Mouse (Mus musculus) neutrophil, adult 5-6 weeks (primary cell): ENCODE data around the gene Rab3d. TPM values are rescaled to one million over a fixed set of nuclear protein-coding genes. Genes with fewer than 3 reads are reported as not detected.
A peak's percentile ranks its signal among the peaks of the same experiment; 100 is the strongest.

ENCODE experiments used
- ATAC-seq: fragments of 151-379, 151-347 bp; 2 replicates; pipeline ENCODE4 v1.8.0; 2017; ENCODE audit warnings: mild to moderate bottlenecking, moderate TSS enrichment; ENCODE audit not compliant: insufficient number of reproducible peaks, poor library complexity, low FRiP score, severe bottlenecking; ENCODE audit errors: extremely low read depth
- total RNA-seq: library from RNA; stranded (forward); fragments of 200-1000 nt; gene quantifications from 2 replicates; pipeline ENCODE4 v1.2.3, GENCODE M21; 2017

Gene Rab3d
- 17.1 and 20.0 TPM in 2 replicates for total RNA-seq

DNA sequence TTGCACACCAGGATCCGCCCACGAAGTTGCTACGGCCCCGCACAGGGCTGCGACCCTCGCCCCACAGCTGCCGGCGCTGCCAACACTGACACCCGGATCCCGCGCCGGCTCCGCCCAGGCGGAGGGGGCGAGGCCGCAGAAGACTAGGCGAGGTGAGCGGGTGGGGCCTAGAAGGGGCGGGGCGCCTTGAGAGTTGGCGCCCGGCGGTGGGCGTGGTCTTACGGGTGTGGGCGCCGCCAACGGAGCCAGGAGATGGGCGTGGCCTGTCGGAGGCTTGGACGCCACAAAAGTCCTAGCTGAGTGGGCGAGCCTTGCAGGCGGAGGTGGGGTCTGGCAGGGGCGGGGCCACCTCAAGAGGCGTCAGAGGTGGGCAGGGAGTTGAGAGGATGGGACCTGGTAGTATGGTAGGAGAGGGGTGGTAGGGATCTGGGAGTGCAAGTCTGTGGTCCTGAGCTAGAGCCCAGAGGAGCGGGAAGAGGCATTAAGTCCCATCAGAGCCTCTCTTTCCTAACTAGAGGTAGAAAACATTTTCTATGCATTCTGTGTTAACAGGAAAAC lies at the start of gene Rab3d:
Rab3d (minus strand) TSS at position 158 of the 558 bp plus-strand sequence.
- peak; percentile 86 for ATAC-seq

- no peak for ATAC-seq
Measured at GRCm38 (mm10) chr9:21963417-21963816, 45.4 kb upstream of the Rab3d start, which contains the start of gene Epor. Epor (minus strand) TSS chr9:21963506.

DNA sequence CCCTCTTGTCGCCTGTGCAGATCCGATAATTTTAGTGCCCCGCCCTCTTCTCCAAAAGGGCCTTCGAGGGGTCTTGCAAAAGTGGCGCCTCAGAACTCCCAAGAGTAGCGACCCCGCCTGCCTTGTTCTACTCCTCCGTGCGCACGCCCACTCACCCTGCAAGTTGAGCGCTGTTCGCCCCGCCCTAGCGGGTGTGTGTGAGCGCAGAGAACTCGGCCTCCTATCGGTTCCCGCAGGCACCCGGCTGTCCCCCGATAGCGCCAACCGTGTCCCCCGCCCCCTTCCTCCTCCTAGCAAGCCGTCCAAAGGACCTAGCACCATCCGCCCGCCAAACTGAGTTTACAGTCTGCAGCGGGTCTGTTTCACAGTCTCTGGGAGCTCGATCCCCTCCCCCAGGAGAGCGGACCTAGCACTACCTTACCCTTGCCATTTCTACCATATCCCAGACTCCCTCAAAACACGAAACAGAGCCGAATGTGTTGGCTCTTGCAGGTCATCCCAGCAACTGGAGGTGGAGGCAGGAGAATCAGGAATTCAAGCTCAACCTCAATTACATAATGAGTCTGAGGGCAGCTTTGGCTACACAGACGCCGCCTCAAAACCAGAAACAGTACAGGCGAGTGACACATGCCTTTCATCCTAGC lies 44.5 kb upstream of the Rab3d start:
- ATAC-seq, result no peak

GRCm38 (mm10) chr9:21962010-21962409 lies 44.0 kb upstream of the Rab3d start:
- ATAC-seq, result no peak

- no peak for ATAC-seq
Measured at GRCm38 (mm10) chr9:21961366-21961980, 43.5 kb upstream of the Rab3d start.

DNA sequence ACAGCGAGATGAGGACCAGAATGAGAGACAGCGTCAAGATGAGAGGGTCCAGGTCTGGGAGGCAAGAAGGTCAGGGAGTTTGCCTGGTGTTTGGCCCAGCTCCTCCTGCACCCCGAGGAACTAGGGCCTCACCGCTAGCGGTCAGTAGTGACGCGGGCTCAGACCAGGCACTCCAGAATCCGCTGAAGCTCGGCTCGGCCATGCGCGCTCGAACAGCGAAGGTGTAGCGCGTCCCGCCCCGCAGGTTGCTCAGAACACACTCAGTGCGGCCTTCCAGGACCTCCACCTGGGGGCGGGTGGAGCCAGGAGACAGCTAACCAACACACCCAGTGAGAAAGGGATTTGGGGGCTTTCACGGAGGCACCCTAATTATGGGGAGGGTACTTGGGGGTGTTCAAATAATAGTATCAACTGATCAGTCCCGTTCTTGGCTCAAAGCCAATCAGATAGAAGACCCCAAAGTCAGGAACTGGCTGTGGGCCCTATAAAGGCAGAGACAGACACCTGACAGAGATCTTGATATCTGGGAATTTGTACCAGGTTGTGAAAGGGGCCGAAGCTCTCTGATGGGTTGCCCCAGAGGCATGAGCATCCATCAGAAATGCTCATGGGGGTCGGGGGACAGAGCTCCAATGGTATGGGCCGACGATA lies 42.7 kb upstream of the Rab3d start:
- ATAC-seq, result no peak

DNA sequence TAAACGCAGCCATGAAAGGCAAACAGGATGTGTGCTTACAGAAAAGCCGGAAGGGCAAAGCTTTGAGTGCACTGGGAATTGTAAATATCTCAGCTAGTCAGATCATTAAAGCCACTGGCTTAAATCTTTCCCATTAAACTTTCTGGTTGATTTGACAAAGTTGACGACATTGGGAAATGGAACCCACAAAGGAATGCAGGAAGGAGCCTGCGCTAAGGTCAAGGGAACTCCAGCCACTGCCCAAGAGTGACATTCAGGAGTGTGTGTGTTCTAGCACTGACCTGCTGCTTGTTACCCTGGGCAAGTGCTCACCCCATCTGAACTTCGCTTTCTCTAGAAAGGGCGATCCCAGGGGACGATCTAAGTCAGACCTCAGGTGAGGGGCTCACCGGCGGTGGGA lies 42.1 kb upstream of the Rab3d start:
- ATAC-seq, result no peak

GRCm38 (mm10) chr9:21959244-21959643 lies 41.3 kb upstream of the Rab3d start:
- ATAC-seq, result no peak

DNA sequence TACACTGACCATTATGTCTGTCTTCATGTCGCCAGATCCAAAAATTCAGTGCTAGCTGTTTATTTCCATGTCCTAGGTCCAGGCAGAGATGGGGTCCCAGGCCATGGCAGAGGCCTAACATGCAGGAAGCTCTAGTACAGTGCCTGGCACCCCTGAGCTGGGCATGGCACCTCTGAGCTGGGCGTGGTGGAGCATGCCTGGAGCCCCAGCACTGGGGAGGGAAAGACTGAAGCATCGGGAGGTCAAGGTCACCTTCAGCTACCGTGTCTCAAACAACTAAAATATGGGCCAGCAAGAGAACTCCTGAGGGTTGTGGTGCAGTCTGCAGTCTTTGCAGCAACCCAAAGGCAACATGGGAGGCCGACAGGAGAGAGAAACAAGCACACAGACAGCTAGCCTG lies 40.4 kb upstream of the Rab3d start:
- ATAC-seq, result no peak

DNA sequence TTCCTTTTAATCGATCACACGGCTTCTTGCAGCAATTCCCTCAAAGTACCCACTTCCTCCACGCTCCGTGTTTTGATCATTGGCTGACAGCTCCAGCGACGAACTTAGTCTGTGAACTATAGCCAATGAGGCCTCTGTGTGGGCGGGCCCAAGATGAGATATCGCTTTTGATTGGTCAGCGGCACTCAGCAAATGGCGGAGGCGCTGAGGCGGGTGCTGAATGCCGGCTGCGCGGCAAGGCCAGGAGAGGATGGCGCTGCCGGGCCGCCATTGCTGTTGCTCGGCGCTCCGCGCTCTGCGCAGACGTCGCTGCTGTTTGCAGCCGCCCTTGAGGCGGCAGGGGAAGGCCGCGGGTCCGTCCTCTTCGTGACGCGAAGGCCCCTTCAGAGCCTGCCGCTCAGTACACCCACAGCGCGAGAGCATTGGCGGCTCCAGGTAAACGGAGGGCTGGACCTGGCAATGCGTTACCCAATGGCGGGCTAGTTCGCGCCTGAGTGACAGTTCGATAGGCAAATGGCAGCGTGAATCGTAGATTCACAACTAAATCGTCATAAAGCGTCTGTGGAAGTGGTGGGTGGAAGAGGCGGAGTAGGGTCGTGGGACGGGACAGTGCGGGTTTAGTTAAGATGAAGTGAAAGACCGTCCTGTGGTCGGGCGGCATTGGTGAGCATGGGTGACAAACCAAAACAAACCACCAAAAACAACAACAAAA lies 37.7 kb upstream of the Rab3d start, which contains the start of gene Swsap1:
Swsap1 (plus strand) TSS at position 186 of the 712 bp plus-strand sequence.
- ATAC-seq, result peak; percentile 86

DNA sequence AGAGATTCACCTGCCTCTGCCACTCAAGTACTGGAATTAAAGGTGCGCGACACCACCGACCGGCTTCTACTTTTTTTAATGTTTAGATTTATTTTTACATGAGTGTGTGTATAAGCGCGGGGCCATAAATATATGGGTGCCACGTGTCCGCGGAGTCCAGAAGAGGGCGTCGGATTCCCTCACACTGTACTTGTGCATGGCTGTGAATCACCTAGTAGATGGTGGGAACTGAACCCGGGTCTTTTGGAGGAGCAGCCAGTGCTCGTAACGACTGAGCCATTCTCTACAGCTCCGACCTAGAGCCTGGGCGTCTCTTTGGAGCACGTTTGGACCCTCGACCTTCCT lies 37.2 kb upstream of the Rab3d start:
- 0 out of 2 replicates have a peak, but pooled peaks have one; percentile 13 for ATAC-seq

DNA sequence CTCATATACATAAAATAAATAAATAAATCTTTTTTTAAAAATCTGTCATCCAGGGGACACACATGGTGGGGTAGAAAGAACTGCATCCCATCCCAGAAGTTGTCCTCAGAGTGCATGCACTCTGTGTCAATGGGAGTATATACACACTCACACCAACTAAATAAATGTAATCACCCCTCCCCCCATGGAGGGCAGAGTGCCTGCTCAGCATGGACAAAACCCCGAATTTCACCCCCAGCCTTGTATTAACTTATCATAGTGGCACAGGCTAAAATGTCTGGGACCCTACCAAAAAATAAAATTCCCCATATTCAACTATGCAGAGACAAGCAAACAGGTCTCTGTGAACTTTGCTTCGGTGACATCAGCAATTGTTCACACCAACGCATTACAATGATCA lies 36.6 kb upstream of the Rab3d start:
- no peak for ATAC-seq

DNA sequence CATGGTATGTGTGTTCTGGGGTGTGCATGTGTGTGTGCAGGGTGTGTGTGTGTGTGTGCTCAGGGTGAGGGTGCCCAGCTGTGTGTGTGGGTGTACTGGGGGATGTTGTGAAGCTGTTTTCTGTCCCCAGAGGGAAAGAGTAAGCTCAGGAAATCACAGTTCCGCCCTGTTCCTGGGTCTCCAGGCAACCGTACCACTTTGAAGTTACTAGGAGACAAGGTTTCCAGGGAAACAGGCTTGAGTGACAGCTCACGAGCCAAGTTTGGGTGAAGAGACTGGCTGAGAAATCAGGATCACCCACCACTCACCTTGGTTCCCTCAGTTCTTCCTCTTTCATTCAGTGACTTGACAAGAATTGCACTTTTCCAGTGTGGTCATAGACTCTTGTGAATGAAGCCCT lies 35.6 kb upstream of the Rab3d start:
- no peak for ATAC-seq

- no peak for ATAC-seq
Measured at GRCm38 (mm10) chr9:21951977-21952376, 34.0 kb upstream of the Rab3d start.

GRCm38 (mm10) chr9:21950322-21950721 lies 32.3 kb upstream of the Rab3d start:
- ATAC-seq, result peak; percentile 35; the same call in 1 of the 2 replicates

DNA sequence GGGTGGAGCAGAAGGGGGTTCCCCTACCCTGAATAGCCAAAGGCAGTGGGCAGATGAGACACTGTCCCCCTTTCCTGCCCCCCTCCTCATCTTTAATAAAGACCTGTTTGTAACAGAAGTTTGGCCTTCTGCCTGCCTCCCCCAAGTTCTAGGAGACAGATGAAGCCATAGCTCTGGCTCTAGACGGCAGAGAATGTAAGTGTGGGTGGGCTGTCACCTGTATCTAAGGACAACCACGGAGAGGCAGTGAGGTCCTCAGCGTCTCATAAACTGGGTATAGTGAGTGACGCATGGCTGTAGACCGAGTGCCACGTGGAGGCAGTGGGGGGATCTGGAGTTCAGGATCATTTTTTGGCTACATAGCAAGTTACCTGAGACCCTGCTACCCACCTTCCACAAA lies 30.8 kb upstream of the Rab3d start:
- ATAC-seq, result no peak

DNA sequence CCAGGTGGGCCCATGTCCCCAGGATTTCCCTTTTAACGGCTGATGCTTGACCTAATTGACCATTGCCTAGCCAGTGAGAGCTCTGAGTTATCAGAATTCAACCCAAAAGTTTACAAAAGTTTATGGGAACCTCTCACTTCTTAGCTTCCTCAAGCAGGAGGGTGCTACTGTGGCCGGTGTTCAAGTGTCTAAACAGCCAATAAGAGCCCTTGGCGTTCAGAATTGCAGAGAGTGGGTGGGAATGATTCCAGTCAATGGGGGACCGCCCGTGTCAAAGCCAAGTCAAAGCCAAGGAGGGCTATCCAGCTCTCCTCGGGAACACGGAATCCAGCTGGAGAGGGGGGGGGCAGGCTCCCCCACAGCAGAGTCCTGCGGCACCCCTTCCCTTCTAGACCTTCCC lies 30.2 kb upstream of the Rab3d start:
- no peak for ATAC-seq

- ATAC-seq, result no peak
Measured at GRCm38 (mm10) chr9:21947540-21948130, 29.6 kb upstream of the Rab3d start.

- no peak for ATAC-seq
Measured at GRCm38 (mm10) chr9:21944267-21944666, 26.3 kb upstream of the Rab3d start.
